ENCODE assay signal across 12 mouse cellular contexts in the genomic region with DNA sequence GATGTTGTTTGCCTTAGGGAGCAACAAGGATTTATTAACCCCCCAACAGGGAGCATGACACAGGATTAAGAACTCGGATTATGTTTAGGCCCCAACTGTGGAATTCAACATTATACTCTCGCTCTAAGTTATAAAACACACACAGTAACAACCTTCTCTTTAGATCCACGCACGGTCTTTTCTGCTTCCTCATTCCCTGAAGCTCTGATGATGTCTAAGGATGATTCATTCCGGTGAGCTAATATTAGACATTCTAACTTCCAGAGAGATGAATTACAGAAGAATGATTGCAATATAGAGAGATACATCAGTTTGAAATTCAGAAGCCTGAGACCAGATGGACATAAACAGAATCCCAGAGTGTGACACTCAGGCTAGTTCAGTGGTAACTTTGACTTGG.
"Had no signal": no experiment of that assay in that cellular context is flagged by ENCODE, and none has a peak within 500 bp of the region (broad histone marks: within the 10 kb centered on the region; RNA-seq: fewer than 3 reads in every experiment).

No protein-coding gene starts in this region.

- H3K27ac ChIP-seq: limb, embryonic 12.5 days; liver, embryonic 13.5 days; neural tube, embryonic 12.5 days; stomach, postnatal 0 days had no signal

- H3K9me3 ChIP-seq: limb, embryonic 12.5 days; liver, embryonic 13.5 days; neural tube, embryonic 12.5 days had no signal

- H3K4me3 ChIP-seq: limb, embryonic 12.5 days; liver, embryonic 13.5 days; neural tube, embryonic 12.5 days had no signal

- H3K27me3 ChIP-seq: liver, embryonic 13.5 days; neural tube, embryonic 12.5 days had no signal

- H3K36me3 ChIP-seq: limb, embryonic 12.5 days; liver, embryonic 13.5 days; neural tube, embryonic 12.5 days had no signal

- H3K9ac ChIP-seq: limb, embryonic 12.5 days; liver, embryonic 13.5 days; liver, postnatal 0 days; neural tube, embryonic 12.5 days had no signal

- H3K4me1 ChIP-seq: liver, embryonic 13.5 days had no signal

- DNase-seq: kidney, adult 18-20 months; kidney, postnatal 10 days; kidney, postnatal 4 days; liver; liver, embryonic 13.5 days; liver, postnatal 0 days; midbrain, embryonic 14.5 days; thymus, adult 2 months; thymus, postnatal 36 days had no signal
